Mouse (Mus musculus) adrenal gland, postnatal 14 days (tissue): ENCODE results near the gene Rprd1b. TPM values are rescaled to one million over a fixed set of nuclear protein-coding genes. Genes with fewer than 3 reads are reported as not detected.

Experiments used
- DNase-seq: peaks from one replicate; pipeline ENCODE4 v3.0.0; 2021; ENCODE audit warnings: mixed read lengths
- total RNA-seq: library from RNA; stranded (reverse); gene quantifications from 2 replicates; pipeline ENCODE4 v1.2.3, GENCODE M21; 2021

The Rprd1b gene
- total RNA-seq, 1 experiment from 2014 or later, result 31.5 TPM

DNA sequence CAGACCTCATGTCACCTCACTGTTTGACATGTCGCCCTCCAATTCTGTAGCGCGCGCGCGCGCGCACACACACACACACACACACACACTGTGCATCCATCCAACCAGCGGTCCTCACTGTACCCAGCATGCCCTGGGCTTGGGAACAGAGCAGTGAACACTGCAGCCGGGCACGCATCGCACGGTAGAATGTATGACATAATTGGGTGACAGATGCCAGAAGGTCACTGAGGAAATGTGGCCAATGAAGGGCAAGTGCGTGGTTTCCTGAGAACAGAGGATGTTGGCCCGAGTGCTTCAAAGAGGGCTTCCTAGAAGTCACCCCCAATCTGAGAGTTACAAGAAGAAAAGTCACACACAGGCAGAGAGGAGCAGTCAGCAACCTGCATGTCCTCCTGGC is 146.7 kb downstream of the Rprd1b start:
- no peak for DNase-seq

DNA sequence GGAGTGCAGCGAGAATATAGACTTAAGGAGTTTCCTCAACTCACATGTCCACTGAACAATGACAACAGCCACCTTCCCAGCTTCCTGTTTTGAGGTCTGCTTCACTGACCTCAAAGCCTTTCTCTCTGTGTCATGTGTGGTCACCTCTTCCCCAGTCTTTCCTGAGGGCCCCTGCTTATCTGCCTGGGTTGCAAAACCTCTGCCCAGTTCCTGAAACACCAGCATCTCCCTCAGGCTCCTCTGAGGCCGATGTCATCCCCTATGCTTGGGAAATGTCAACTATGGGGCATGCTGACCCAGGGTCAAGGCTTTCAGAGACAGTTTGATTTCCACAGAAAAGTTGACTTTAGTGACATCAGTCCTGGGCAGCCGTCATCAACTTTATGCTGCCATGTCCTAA is 147.1 kb downstream of the Rprd1b start:
- peak; percentile 40 for DNase-seq

DNA sequence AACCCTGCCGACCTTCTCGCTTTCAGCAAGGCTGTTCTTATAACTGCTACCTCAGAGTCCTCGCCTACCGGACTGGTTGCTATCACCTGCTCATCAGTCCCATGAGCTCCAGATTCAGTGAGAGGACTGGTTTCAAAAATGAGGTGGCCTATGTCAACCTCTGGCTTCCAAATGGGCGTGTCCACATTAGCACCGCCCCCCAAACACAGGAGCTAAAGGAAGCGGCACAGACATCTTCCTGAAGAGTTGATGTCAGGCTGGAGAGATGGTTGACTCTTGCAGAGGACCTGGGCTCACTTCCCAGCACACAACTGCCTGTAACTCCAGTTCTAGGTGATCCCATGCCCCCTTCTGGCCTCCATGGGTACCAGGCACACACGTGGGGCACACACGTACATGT is 148.5 kb downstream of the Rprd1b start:
- no peak for DNase-seq

DNA sequence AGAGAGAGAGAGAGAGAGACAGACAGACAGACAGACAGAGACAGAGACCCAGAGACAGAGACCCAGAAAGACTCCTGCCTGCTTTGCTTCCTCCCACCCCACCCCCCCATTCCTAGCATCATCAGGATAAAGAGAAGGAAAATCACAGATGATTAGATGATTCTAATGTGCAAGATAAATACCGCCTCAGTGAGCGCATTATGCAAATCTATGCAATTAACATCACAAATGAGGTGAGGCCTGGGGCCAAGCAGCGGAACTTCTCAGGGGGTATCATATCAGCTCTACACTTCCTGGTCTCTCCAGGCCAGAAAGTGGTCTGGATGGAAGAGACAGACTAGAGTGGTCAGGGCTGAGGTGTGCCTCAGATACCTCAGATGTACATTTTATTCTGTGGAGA is 149.3 kb downstream of the Rprd1b start:
- DNase-seq, result no peak

DNA sequence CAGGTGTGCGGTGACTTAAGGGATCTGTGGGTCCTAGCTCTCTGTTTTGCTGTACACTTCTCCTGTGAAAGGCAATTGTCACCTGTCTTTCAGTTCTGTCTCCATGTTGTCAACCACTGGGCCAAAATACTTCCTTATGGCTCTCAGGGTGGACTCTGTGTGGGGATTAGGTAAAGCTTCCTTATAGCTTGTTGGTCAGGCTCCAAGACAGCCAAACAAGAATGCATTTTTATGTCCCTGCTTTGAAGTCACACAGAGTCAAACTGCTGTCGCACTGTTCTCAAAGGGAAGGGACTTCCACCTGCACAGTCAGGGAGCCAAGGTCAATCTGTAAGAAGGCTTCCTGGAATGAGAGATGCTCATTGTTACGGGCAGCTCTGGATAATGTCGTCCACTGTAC is 149.8 kb downstream of the Rprd1b start:
- DNase-seq, result no peak

DNA sequence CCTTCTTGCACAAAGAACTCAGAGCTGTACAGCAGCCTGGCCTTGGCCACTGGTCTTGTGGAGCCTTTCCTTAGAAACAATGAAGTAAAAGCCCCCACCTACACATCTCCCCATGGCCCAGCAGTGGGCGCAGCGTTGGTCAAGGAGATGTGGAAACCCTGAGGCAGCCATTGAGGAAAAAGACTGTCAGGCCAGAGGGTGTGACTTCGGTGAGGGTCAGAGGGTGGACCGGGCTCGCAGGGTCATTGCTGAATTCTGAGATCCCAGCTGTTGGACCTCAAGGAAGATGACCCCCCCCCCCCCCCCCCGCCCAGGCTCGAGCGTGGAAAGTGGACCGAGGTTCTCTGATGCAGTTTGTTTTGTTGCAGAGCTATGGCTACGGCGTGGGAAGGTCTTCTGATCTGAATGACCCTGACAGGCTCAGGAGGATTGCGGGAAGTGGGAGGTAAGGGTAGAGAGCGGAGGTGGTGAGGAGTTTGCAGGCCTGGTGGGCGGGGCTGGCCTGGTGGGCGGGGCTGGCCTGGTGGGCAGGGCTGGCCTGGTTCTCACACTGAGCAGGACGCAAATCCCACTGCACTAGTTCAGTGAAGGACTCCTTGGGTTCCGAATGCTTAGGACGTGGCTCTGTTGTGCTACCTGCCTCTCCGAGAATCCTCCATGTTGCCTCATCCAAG is 150.5 kb downstream of the Rprd1b start:
- peak; percentile 91 for DNase-seq

DNA sequence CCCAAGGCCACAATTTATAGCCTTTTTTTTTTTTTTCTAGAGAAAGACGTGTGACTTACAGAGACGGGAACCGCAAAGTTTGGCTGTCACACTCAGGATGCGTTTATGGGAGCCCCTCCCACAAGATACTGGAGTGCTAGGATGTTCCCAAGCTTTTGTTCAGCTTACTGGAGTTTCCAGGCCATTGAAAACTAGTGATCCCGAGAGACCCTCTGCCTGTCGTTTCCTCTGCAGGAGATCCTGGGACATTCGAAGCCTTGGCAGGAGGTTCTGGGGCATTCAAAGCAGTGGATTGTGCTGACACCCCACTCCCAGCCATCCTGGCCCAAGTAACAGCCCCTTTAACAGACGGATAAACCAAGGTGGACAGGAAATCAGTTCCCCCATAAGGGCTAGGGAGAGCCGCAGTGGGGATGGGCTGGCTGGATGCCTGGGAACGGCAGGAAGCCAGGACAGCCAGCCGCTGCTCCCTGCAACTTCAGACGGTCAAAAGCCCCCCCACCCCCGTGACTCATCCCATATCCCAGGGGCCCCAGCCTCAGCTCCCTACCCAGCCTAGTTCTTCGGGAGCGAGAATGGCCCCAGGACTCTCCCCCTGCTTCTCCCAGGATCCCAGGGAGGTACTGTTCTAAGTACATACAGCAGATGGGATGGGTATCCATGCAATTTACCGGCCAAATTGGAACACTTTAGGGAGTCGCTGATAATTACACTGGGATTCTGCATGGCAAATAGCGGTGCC is 151.2 kb downstream of the Rprd1b start:
- peak; percentile 57 for DNase-seq

DNA sequence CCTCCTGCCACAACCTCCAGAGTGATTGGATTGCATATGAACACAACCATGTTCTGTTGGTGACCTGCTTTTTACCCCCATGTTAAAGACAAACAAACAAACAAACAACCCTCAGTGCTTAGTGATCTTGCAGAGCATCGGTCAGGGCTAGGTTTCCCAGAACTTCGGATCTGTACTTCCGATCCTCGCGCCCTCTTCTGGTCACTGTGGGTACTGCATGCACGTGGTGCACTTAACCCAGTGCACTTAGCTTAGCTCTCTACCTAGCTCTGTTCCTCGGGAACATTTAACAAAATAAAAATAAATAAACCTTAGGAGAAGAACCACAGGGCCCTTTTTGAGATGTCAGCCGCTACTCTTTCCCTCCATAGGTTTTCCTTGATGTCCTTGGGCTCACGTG is 152.5 kb downstream of the Rprd1b start:
- peak; percentile 80 for DNase-seq

Other genes with a start within 250 kb of the Rprd1b start
- 1.7 and 7.7 TPM in 2 replicates for gene Vstm2l, start 113.8 kb upstream of the Rprd1b start, total RNA-seq
- 20.9 and 21.4 TPM in 2 replicates for gene Tti1, start 64 bp upstream of the Rprd1b start, total RNA-seq
- 69.0 and 75.1 TPM in 2 replicates for gene Tgm2, start 117.9 kb downstream of the Rprd1b start, total RNA-seq
- gene D630003M21Rik, start 200.7 kb downstream of the Rprd1b start, total RNA-seq, result 2.0 and 2.4 TPM in 2 replicates
- gene Bpi, start 229.6 kb downstream of the Rprd1b start, total RNA-seq, result not detected in 2 replicates